Mouse (Mus musculus): ENCODE results near the gene Mak. TPM values are rescaled to one million over a fixed set of nuclear protein-coding genes. Genes with fewer than 3 reads are reported as not detected.

Gene Mak
- polyA plus RNA-seq (2017; shearing (Covaris generic)): 0.51 TPM

DNA sequence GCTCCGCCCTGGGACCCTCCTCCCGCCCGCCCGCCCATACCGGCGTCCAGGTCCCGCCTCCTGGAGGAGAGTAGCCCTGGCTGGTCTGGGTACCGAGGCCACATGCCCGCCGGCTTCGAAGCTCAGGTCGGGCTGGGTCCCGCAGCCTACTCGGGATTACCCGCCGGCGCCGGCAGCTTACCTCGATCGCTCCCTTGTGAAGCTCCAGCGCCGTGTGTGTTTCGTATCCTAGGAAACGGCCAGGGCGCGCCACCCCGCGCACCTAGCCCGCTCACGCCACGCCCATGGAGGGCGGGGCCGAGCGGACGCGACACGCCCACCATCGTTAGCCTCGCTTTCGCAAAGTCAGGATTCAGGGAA lies at the start of gene Mak:
Gene Mak (minus strand): TSS at position 286 of the 360 bp plus-strand sequence.

DNA sequence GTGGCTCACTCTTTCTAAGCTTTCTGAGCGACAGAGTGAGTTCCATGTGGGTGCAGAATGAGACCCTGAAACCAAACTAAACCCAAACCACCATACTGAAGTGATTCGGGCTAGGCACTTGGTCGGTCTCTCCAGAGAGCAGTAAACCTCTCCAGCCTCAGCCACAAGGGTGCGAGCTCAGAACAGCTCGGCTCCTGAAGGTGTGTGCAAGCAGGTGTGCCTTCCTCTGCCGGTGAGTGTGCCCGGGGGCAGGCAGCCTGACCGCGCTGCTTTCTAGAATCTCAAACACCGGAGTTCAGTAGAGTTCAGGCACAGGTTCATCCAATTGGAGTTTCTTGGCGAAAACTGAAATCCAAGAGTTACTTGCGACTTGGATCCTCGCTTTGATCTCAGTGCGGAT lies 34.4 kb upstream of the Mak start, which contains the start of gene Sycp2l:
Gene Sycp2l (plus strand): TSS at position 368 of the 400 bp plus-strand sequence.

DNA sequence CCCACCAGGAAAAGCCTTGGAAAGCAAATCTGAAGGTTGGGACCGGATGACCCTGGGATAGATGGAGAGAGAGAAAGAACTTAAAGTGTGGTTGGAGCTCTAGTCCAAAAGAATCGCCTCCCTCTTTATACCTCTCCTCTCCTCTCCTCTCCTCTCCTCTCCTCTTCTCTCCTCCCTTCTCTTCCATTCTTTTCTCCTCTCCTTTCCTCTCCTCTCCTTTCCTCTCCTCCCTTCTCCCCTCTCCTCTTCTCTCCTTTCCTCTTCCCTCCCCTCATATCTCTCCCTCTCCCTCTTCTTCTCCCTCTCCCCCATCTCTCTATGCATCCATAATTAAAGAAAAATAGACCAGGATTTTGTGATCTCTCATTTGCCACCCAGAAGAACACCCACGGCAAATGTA lies 31.4 kb upstream of the Mak start, which contains the start of gene Gcm2:
Gene Gcm2 (minus strand): TSS at position 101 of the 400 bp plus-strand sequence.

DNA sequence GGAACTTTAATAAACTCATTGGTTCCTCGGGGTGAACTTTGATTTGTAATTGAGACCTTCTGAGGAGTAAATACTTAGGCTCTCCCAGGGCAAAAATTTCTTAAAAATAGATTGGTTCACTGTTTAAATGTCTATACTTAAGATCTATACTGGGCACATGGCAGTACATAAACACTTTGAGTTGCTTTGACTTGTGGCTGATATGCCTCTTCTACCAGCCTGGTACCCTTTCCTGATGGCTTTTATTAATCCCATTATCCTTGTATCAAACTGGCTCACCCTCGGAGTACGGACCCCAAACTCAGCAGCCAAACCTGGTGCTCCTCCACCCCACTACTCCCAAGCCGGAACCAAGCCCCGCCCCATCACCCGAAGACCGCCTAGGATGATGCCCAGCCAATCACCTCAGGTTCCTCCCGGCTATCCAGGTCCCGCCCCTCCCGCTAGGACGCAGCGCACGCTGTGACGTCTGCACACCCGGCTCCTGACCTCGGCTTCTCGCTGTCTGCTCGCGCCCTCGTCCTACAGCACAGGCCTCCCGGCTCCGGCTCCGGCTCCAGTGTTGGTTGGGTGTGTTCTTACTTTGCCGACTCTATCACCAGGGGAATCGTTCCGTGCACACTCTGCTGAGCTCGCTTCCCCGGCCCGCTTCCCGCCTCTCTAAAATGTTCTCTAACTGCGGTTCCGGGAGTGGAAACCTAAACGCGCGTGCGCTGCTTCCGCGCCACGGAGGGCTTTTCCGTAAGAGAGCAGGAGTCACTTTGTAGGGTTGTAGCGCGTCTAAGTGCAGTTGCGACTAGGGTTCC lies 63.5 kb downstream of the Mak start, which contains the start of gene Tmem14c:
Gene Tmem14c (plus strand): TSS at position 464 of the 806 bp plus-strand sequence.

DNA sequence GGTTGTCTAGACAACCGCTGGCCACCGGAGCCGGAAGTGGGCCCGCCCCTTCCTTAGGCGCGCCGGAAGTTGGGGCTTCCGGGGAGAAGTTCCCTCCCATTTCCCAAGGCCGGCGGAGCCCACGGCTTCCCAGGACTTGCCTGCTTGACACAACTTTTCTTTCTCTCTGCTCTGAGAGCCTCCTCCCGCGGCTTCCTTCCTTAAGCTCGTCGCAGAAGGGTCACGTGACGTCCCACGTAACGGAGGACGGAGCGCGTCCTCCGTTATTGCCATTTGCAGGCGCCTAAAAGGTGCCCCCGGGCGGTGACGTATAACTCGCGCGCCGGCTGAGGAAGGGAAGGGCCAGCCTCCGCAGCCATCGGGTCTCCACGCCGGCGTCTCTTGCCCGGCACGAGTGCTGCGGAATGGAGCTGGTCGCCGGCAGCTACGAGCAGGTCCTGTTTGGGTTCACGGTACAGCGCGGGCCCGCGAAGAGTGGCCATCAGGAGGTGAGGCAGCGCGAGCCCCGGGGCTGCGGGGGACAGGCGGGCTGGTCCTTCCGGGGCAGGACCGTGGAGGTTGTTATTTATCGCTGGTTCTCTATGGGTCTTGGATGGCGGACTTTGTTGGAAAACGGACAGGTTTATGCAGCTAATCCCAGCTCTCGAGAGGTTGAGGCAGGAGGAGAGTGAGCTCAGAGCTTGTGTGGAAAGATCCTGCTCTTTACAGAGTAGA lies 78.4 kb downstream of the Mak start, which contains the start of gene Pak1ip1:
Gene Pak1ip1 (plus strand): TSS at position 98 of the 714 bp plus-strand sequence.

Other genes starting within 250 kb of the Mak start
- gene Gcnt2, start 220.0 kb downstream of the Mak start, polyA plus RNA-seq (2017; shearing (Covaris generic)): 2.0 TPM
- 87.1 TPM for gene Pak1ip1, start 78.7 kb downstream of the Mak start, polyA plus RNA-seq (2017; shearing (Covaris generic))
- gene Tmem14c, start 63.4 kb downstream of the Mak start, polyA plus RNA-seq (2017; shearing (Covaris generic)): 78.9 TPM
- gene Gcm2, start 31.3 kb upstream of the Mak start, polyA plus RNA-seq (2017; shearing (Covaris generic)): not detected
- not detected for gene Sycp2l, start 34.6 kb upstream of the Mak start, polyA plus RNA-seq (2017; shearing (Covaris generic))
- gene Elovl2, start 140.7 kb upstream of the Mak start, polyA plus RNA-seq (2017; shearing (Covaris generic)): 0.29 TPM
- gene Smim13, start 170.1 kb upstream of the Mak start, polyA plus RNA-seq (2017; shearing (Covaris generic)): 9.1 TPM
- not detected for gene Gm17364, start 194.3 kb upstream of the Mak start, polyA plus RNA-seq (2017; shearing (Covaris generic))